Mouse (Mus musculus): ENCODE measurements around the gene Sox6.

Sox6 gene

GRCm38 (mm10) chr7:115574834-115575233 lies 463.8 kb downstream of the Sox6 start:
- Histone ChIP-seq H3K4me1 (replicated peaks; ENCODE audit: low read depth, low read length) (no peaks in the 10 kb centered on the region), H3K27me3 (ENCODE audit: insufficient read depth, low read length) (no peaks in the 10 kb centered on the region), H3K4me3 (replicated peaks; ENCODE audit: low read length) (no peak overlapping the region), H3K9me3 (ENCODE audit: low read length) (no peaks in the 10 kb centered on the region), H3K36me3 (ENCODE audit: insufficient read depth, low read length) (no peaks in the 10 kb centered on the region)
- TF ChIP-seq POU5F1 (IDR thresholded peaks at IDR 0.05; ENCODE audit: borderline replicate concordance, low read length) (no peak), CTCF (conservative IDR thresholded peaks at IDR 0.05; ENCODE audit: low read length) (no peak), NANOG (IDR thresholded peaks at IDR 0.05; ENCODE audit: borderline replicate concordance, low read length) (no peak)

- Histone ChIP-seq H3K27me3 (ENCODE audit: insufficient read depth, low read length) (no peaks in the 10 kb centered on the region), H3K4me1 (replicated peaks; ENCODE audit: low read depth, low read length) (peaks cover 15% of the 10 kb centered on the region; the same call in 1 of the 2 replicates), H3K36me3 (ENCODE audit: insufficient read depth, low read length) (no peaks in the 10 kb centered on the region), H3K9me3 (ENCODE audit: low read length) (no peaks in the 10 kb centered on the region), H3K4me3 (replicated peaks; ENCODE audit: low read length) (no peak overlapping the region)
- TF ChIP-seq NANOG (IDR thresholded peaks at IDR 0.05; ENCODE audit: borderline replicate concordance, low read length) (no peak), CTCF (conservative IDR thresholded peaks at IDR 0.05; ENCODE audit: low read length) (no peak), POU5F1 (IDR thresholded peaks at IDR 0.05; ENCODE audit: borderline replicate concordance, low read length) (no peak)
Measured at GRCm38 (mm10) chr7:115568821-115569240, 469.8 kb downstream of the Sox6 start.

GRCm38 (mm10) chr7:115568301-115568700 lies 470.3 kb downstream of the Sox6 start:
- Histone ChIP-seq H3K9me3 (ENCODE audit: low read length) (no peaks in the 10 kb centered on the region), H3K4me1 (replicated peaks; ENCODE audit: low read depth, low read length) (peaks cover 15% of the 10 kb centered on the region; the same call in 1 of the 2 replicates), H3K36me3 (ENCODE audit: insufficient read depth, low read length) (no peaks in the 10 kb centered on the region), H3K4me3 (replicated peaks; ENCODE audit: low read length) (no peak overlapping the region), H3K27me3 (ENCODE audit: insufficient read depth, low read length) (no peaks in the 10 kb centered on the region)
- TF ChIP-seq CTCF (conservative IDR thresholded peaks at IDR 0.05; ENCODE audit: low read length) (no peak), NANOG (IDR thresholded peaks at IDR 0.05; ENCODE audit: borderline replicate concordance, low read length) (no peak), POU5F1 (IDR thresholded peaks at IDR 0.05; ENCODE audit: borderline replicate concordance, low read length) (no peak)

GRCm38 (mm10) chr7:115566818-115567217 lies 471.8 kb downstream of the Sox6 start:
- H3K36me3 ChIP-seq (ENCODE audit: insufficient read depth, low read length): no peaks in the 10 kb centered on the region
- no peak overlapping the region for H3K4me3 ChIP-seq (replicated peaks; ENCODE audit: low read length)
- H3K4me1 ChIP-seq (replicated peaks; ENCODE audit: low read depth, low read length): peaks cover 15% of the 10 kb centered on the region; the same call in 1 of the 2 replicates
- H3K27me3 ChIP-seq (ENCODE audit: insufficient read depth, low read length): no peaks in the 10 kb centered on the region
- TF ChIP-seq NANOG (IDR thresholded peaks at IDR 0.05; ENCODE audit: borderline replicate concordance, low read length) (no peak), POU5F1 (IDR thresholded peaks at IDR 0.05; ENCODE audit: borderline replicate concordance, low read length) (no peak), CTCF (conservative IDR thresholded peaks at IDR 0.05; ENCODE audit: low read length) (no peak)
- H3K9me3 ChIP-seq (ENCODE audit: low read length): no peaks in the 10 kb centered on the region

- peaks cover 15% of the 10 kb centered on the region; the same call in 1 of the 2 replicates for H3K4me1 ChIP-seq (replicated peaks; ENCODE audit: low read depth, low read length)
- H3K4me3 ChIP-seq (replicated peaks; ENCODE audit: low read length): no peak overlapping the region
- H3K27me3 ChIP-seq (ENCODE audit: insufficient read depth, low read length): no peaks in the 10 kb centered on the region
- H3K36me3 ChIP-seq (ENCODE audit: insufficient read depth, low read length): no peaks in the 10 kb centered on the region
- H3K9me3 ChIP-seq (ENCODE audit: low read length): no peaks in the 10 kb centered on the region
- TF ChIP-seq CTCF (conservative IDR thresholded peaks at IDR 0.05; ENCODE audit: low read length) (no peak), NANOG (IDR thresholded peaks at IDR 0.05; ENCODE audit: borderline replicate concordance, low read length) (no peak), POU5F1 (IDR thresholded peaks at IDR 0.05; ENCODE audit: borderline replicate concordance, low read length) (no peak)
Measured at GRCm38 (mm10) chr7:115565060-115565426, 473.6 kb downstream of the Sox6 start.

GRCm38 (mm10) chr7:115564359-115565059 lies 474.1 kb downstream of the Sox6 start:
- Histone ChIP-seq H3K36me3 (ENCODE audit: insufficient read depth, low read length) (no peaks in the 10 kb centered on the region), H3K9me3 (ENCODE audit: low read length) (no peaks in the 10 kb centered on the region), H3K4me3 (replicated peaks; ENCODE audit: low read length) (no peak overlapping the region), H3K4me1 (replicated peaks; ENCODE audit: low read depth, low read length) (peaks cover 15% of the 10 kb centered on the region; the same call in 1 of the 2 replicates), H3K27me3 (ENCODE audit: insufficient read depth, low read length) (no peaks in the 10 kb centered on the region)
- no peak for TF ChIP-seq NANOG (IDR thresholded peaks at IDR 0.05; ENCODE audit: borderline replicate concordance, low read length)
- no peak for TF ChIP-seq POU5F1 (IDR thresholded peaks at IDR 0.05; ENCODE audit: borderline replicate concordance, low read length)
- TF ChIP-seq CTCF (conservative IDR thresholded peaks at IDR 0.05; ENCODE audit: low read length): no peak

- TF ChIP-seq POU5F1 (IDR thresholded peaks at IDR 0.05; ENCODE audit: borderline replicate concordance, low read length): no peak
- TF ChIP-seq CTCF (conservative IDR thresholded peaks at IDR 0.05; ENCODE audit: low read length): no peak
- no peak for TF ChIP-seq NANOG (IDR thresholded peaks at IDR 0.05; ENCODE audit: borderline replicate concordance, low read length)
- H3K4me1 ChIP-seq (replicated peaks; ENCODE audit: low read depth, low read length): no peaks in the 10 kb centered on the region
- no peaks in the 10 kb centered on the region for H3K27me3 ChIP-seq (ENCODE audit: insufficient read depth, low read length)
- no peaks in the 10 kb centered on the region for H3K36me3 ChIP-seq (ENCODE audit: insufficient read depth, low read length)
- H3K4me3 ChIP-seq (replicated peaks; ENCODE audit: low read length): no peak overlapping the region
- no peaks in the 10 kb centered on the region for H3K9me3 ChIP-seq (ENCODE audit: low read length)
Measured at GRCm38 (mm10) chr7:115556677-115557076, 481.9 kb downstream of the Sox6 start.

- no peak overlapping the region for H3K4me3 ChIP-seq (replicated peaks; ENCODE audit: low read length)
- no peaks in the 10 kb centered on the region for H3K36me3 ChIP-seq (ENCODE audit: insufficient read depth, low read length)
- no peaks in the 10 kb centered on the region for H3K4me1 ChIP-seq (replicated peaks; ENCODE audit: low read depth, low read length)
- TF ChIP-seq NANOG (IDR thresholded peaks at IDR 0.05; ENCODE audit: borderline replicate concordance, low read length): no peak
- no peak for TF ChIP-seq CTCF (conservative IDR thresholded peaks at IDR 0.05; ENCODE audit: low read length)
- TF ChIP-seq POU5F1 (IDR thresholded peaks at IDR 0.05; ENCODE audit: borderline replicate concordance, low read length): no peak
- no peaks in the 10 kb centered on the region for H3K9me3 ChIP-seq (ENCODE audit: low read length)
- no peaks in the 10 kb centered on the region for H3K27me3 ChIP-seq (ENCODE audit: insufficient read depth, low read length)
Measured at GRCm38 (mm10) chr7:115550197-115550804, 488.3 kb downstream of the Sox6 start.
